Mouse (Mus musculus) cerebellum, postnatal 4 days (tissue): Measurements from ENCODE around the gene Tekt2.

Experiments used
- DNase-seq, 2 experiments: peaks; one replicate each; pipeline ENCODE4 v3.0.0; 2022; ENCODE audit warnings: low spot score in 2 of 2, mixed read lengths in 1 of 2

The Tekt2 gene

DNA sequence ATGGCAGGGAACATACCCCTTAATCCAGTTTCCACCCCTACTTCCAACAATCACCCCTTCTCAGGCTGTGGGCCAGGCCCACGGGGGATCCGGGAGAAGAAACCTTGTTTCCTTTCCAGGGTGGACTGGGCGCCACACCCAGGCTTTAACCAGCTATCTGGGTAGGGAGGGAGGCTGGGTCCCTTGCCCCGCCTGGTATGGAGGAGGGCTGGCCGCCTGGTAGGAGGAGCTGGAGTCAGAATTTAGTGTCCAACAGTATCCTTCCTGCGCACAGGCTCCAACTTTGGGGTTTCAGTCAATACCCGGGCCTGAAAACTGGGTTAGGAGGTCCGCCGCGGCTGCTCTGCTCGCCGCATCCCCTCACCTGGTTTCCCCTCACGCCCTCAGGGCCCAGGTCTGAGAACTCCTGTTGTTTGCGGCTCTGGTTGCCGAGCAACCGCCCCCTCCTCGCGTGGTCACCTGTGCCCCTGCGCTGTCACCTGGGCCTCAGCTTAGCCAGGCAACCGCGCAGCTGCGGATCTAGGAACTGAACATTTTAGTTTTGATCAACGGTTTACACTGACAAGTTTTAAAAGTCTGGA lies at the start of gene Tekt2:
Tekt2 (minus strand) TSS at position 408 of the 581 bp plus-strand sequence.
- DNase-seq, result no peak

DNA sequence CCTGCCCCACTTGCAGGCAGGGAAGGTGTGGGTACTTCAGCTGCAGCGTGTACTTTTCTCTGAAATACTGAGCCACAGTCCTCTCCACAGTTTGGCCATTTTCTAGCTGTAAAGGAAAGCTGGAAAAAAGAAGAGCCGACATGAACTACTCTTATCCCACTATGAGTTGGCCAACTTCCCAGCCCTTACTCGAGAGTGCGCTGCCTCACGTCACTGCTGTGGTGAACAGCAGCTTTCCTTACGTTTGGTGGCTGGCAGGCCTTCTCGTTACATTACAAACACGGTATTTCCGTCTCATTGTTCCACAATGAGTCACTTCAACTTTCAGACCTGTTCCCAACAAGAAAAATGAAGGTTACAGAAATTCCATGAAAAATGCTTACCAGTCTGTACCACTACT lies 46.0 kb upstream of the Tekt2 start:
- DNase-seq, result no peak

DNA sequence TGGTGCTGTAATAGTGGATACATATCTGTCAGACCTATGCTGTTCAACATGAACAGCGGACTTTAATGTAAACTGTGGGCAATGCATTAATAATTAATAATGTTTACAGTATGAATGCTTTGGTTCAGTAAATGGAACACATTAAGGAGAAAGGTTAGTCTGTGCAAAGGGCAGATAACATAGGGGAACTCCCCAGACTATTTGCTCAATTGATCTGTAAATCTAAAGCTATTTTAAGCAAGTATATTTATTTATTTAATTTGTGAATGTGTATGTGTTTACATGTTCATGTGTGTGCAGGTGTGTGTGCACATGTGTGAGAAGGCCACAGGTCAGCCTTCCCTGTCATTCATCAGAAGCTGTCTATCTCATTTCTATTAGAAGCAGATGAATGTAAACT lies 34.6 kb upstream of the Tekt2 start:
- no peak for DNase-seq

DNA sequence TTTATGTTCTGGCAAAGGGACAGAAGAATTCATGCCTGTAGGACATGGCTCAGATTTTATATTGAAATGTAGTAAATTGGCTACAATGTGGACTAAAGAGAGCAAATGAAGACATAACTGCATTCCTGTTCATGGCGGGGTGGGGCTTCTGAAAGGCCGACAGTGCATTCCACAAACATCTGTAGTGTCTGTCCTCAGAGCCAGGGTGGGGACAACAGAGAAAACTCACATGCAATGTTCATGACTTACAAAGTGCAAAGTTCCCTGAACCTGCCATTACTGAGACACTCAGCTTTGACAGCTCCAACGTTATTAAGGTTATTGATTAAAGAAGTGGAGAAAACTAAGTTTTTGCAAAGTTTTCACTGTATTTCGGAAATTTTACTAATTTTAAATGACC lies 18.0 kb upstream of the Tekt2 start:
- DNase-seq, result no peak

- DNase-seq, result no peak
Measured at GRCm38 (mm10) chr4:126339461-126339860, 14.0 kb upstream of the Tekt2 start.

GRCm38 (mm10) chr4:126332358-126332757 lies 6.9 kb upstream of the Tekt2 start:
- DNase-seq, result no peak

DNA sequence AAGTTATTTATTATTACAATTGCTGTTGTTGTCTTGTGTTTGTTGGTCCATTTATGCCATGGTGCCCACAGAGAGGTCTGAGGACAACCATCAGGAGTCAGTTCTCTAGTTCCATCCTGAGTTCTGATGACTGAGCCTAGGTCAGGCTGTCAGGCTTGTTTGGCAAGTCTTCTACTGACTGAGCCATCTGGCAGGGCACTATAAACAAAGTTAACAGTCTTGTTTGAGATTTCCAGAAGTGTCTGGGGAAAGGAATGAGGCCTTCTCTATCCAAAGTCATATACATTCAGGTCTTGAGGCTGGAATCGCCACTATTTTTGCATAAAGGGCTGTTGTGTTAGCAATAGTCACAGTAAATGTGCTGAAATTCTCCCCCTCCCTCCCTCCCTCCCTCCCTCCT lies 6.3 kb upstream of the Tekt2 start:
- no peak for DNase-seq

- DNase-seq, result no peak
Measured at GRCm38 (mm10) chr4:126330295-126330694, 4.8 kb upstream of the Tekt2 start.

- DNase-seq, result no peak
Measured at GRCm38 (mm10) chr4:126326036-126326435, 548 bp upstream of the Tekt2 start.

GRCm38 (mm10) chr4:126324861-126325260 lies 627 bp downstream of the Tekt2 start:
- DNase-seq, result peak in 1 of 2 experiments; percentile 52

GRCm38 (mm10) chr4:126322646-126323045 lies 2.8 kb downstream of the Tekt2 start:
- no peak for DNase-seq

DNA sequence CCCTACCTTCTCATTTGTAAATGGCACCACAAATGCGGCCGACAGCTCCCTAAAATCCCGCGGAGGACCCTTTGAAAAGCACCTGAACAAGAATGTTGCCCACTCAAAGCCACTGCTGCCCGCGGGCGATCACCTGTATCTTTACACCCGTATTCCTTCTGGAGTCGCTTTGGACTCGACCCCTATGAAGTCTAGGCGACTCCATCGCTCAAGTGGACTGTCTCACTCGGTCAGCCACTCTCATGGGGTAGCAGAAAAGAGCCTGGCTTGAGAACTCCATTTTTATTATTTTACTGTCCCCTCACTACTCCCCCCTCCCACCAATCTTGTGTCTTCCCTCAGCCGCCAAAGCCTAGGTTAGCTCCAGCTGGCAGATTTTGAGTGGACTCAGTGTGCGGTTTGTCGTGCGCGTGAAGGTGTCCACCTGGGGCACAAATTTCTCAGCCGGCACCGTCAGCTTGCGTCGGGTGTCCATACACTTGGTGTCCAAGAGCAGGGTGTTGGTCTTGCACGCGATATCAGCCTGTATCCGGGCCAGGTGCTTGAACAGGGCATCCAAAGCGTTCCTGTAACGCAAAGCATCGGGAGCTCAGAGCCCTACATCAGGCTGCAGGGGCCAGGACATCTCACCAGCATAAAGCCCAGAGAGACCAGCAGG lies 3.5 kb downstream of the Tekt2 start:
- no peak for DNase-seq

GRCm38 (mm10) chr4:126321111-126321853 lies 4.2 kb downstream of the Tekt2 start, which contains the start of gene Adprhl2:
TSS of gene Adprhl2 (minus strand) at chr4:126321703.
- DNase-seq, result peak; percentile 100

DNA sequence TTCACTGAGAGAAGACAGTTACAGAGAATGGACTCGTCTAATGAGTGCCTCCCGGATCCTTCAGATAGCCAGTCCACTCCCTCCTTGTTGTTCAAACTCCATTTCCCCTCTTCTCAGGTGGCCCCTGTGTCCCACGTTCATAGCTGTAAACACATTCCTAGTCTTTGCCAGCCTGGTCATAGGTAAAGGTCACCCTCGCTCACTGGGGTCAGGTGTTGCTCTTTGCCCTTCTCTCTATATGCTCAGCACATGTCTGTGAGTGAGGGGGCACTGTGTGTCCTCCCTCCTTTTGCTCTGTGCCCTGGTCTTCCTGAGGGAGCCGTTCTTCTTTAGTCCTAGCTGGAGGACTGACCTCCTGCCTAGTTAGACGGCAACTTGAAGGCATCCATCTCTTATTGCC lies 5.7 kb downstream of the Tekt2 start:
- no peak for DNase-seq

DNA sequence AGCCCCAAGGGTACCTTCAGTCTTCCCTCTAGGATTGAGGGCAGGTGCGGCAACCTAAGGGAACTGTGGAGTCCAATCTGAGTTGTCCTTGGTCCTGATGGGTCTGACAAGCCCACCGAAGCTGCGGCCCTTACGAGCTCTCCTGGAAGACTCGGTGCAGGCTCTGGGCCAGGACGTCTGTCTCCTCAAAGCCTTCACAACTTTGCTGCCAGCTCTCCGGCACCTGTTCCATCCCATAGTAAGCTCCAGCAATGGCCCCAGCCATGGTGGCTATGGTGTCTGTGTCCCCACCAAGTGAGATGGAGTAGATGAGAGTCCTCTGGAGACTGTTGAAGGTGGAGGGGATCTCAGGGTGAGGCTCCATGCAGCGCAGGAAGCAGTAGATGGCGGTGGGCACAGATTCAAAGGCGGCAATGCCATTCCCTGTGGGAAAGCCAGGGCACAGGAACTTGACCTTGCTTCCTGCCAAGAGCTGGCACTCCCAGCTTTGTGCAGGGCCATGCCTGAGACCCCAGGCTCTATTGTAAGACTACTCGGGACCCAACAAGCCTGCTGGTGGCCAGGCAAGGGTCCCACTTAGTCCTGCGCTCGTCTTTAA lies 8.9 kb downstream of the Tekt2 start:
- no peak for DNase-seq

GRCm38 (mm10) chr4:126315931-126316330 lies 9.6 kb downstream of the Tekt2 start:
- DNase-seq, result no peak

DNA sequence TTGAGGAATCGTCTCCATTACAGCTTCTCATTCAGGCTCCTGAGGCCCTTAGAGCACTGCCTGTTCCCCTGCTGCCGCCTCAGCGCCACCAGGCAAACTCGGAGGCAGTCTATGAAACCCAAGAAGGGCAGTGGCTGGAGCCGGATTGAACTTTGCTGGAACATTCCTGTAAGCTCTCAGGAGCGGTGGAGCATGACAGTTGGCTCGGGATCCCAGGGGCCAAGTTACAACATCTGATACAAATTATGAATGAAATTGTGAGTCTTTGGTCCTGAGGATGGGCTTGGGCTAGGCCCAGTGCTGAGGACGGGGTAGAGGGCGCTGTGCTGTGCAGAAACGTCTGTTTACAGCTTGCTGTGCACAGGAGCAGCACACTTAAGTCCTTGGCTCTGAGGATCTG lies 11.1 kb downstream of the Tekt2 start:
- DNase-seq, result no peak

GRCm38 (mm10) chr4:126313202-126313601 lies 12.3 kb downstream of the Tekt2 start:
- no peak for DNase-seq

- DNase-seq, result no peak
Measured at GRCm38 (mm10) chr4:126311566-126312200, 13.8 kb downstream of the Tekt2 start.

DNA sequence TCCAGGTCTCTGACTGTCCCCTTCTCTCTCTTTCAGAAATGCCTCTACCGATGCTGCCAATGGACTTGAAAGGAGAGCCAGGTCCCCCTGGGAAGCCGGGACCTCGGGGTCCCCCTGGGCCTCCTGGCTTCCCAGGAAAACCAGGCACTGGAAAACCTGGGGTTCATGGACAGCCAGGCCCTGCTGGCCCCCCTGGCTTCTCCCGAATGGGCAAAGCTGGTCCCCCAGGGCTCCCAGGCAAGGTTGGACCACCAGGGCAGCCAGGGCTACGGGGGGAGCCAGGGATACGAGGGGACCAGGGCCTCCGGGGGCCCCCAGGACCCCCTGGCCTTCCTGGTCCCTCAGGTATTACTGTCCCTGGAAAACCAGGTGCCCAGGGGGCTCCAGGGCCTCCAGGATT lies 15.1 kb downstream of the Tekt2 start:
- DNase-seq, result no peak

GRCm38 (mm10) chr4:126309922-126310309 lies 15.6 kb downstream of the Tekt2 start:
- DNase-seq, result peak; percentile 83 to 91
